Mouse (Mus musculus) monocyte, adult 5-6 weeks (primary cell): ENCODE data around the gene Tmem260. TPM values are rescaled to one million over a fixed set of nuclear protein-coding genes. Genes with fewer than 3 reads are reported as not detected.
A peak's percentile ranks its signal among the peaks of the same experiment; 100 is the strongest.
"Not testable (repeated sequence)": the region's sequence is repeated elsewhere in the genome, so short reads cannot be mapped to it uniquely, and the experiment has no call there.

Experiments
- ATAC-seq: fragments of 153-309, 156-312 bp; replicated peaks from 2 replicates; pipeline ENCODE4 v1.8.0; 2017; ENCODE audit warnings: mild to moderate bottlenecking; ENCODE audit not compliant: low TSS enrichment, insufficient number of reproducible peaks, severe bottlenecking, poor library complexity, low FRiP score
- total RNA-seq: library from RNA; stranded (forward); fragments of 200-1000, 200-491, 200-594 nt; gene quantifications from 3 replicates; pipeline ENCODE4 v1.2.3, GENCODE M21; 2017

Tmem260 gene
- total RNA-seq, 1 experiment from 2014 or later = 13.1 TPM

DNA sequence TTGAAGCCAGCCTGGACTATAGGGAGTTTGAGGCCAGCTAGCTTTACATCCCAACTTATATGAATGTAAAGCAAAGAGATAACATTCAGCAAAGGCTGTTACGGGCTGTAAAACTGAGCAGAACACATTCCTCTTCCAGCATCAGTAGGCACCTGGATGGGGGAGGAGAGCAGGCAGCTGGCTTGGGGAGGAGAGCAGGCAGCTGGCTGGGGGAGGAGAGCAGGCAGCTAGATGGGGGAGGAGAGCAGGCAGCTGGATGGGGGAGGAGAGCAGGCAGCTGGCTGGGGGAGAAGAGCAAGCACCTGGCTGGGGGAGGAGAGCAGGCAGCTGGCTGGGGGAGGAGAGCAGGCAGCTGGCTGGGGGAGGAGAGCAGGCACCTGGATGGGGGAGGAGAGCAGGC is 29.4 kb downstream of the Tmem260 start:
- no peak for ATAC-seq

DNA sequence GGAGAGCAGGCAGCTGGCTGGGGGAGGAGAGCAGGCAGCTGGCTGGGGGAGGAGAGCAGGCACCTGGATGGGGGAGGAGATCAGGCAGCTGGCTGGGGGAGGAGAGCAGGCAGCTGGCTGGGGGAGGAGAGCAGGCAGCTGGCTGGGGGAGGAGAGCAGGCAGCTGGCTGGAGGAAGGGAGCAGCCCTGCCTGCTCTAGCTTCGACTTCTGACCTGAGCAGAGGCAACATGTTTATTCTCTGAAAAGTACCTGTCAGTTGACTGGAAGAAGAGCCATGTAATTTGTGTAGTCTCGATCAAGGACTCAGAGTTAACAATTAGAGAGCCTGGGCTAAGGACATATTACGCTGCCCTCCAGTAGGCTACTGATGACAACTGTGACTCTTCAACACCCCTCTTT is 29.9 kb downstream of the Tmem260 start:
- ATAC-seq = not testable (repeated sequence)

- ATAC-seq = no peak
Observed at GRCm38 (mm10) chr14:48476278-48476677, 30.4 kb downstream of the Tmem260 start.

DNA sequence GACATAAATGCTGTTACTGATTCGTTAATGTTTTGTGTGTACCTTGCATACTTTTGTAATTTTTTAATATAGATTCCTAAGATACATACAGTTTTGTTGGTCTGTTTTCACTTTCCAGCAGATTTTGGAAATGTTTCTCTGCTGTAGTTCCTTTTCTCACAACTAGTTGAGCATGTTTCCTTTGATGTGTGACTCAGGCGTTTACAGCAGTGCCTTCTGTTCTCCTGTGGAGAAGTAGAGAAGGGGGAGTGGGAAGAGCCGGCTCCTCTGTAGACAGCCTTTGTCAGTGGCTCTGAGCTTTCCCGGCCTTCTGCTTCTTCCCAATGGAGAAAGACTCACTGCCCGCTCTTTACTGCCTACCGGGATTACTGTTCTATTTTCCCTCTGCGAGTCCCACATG is 35.7 kb downstream of the Tmem260 start:
- ATAC-seq = no peak

GRCm38 (mm10) chr14:48482762-48483161 is 36.8 kb downstream of the Tmem260 start:
- no peak for ATAC-seq

DNA sequence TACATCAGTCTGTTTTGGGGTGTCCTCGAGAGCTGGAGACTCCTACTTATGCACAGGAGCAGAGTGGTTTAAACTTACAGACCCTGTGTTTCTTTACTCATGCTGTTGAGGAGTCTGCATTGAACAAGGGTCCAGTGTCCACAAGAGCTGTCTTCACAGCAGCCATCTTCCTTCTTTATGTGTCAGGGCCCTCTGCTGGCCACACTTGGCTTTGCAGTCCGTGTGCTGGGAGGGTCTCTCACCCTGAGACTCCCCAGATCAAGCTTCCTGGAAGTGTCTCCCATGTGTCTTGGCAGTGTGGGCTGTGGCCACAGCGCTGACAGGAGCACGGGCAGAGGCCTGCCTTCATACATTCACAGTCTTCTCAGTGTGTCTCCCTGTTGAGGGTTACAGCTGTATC is 48.0 kb downstream of the Tmem260 start:
- ATAC-seq = 0 out of 2 replicates have a peak, but pooled peaks have one; percentile 56

DNA sequence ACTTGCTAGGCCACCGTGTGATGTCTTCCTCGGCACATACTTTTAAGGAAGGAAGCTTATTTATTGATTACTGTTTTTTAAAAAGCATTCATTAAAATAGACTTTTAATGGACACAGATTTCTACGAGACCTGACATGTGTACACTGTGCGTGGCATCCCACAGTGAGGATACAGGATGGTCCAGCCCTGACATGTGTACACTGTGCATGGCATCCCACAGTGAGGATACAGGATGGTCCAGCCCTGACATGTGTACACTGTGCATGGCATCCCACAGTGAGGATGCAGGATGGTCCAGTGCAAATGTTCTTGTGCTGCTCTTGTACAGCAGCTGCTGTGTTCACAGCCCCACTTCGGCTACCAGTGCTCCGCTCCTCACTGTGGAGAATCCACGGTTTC is 56.6 kb downstream of the Tmem260 start:
- ATAC-seq = no peak

DNA sequence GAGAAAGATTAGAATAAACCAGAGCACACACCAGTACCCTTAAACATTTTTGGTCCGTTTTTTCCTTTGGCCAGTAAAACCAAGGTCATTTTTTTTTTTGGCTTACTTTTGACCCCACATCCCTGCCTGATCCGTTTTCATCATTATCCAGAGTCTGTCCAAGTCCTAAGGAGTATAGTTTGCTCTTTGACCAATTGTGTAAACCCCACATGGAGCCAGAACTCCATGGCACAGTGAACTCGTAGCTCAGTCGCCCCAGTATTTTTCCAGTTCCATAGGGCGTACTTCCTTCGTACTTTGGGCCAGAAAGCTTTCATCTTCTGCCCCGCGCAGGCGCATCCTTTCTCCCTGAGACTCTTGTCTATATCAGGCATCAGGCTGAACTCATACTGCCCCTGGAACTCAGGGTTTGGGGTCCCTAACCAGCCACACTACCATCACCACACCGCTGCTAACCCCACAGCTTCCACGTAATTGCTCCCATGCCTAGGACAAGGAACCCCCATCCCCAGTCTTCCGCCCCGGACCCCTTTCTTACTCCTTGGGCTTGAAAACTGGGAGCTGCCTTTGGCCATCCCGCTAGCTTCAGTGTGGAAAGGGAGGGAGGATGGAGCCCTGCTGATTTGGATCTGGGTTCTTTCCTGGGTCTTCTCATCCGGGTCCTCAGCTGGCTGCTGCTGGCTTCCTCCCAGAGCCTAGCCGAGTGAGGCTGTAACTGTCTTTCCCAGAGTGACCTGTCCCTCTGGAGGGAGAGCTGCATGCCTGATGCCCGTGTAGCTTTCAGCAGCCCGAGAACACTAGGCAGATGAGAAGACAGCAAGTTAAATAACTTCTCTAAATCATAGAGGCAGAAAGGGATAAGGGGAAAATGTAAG is 58.0 kb downstream of the Tmem260 start:
- ATAC-seq = no peak

- no peak for ATAC-seq
Observed at GRCm38 (mm10) chr14:48504566-48504950, 58.6 kb downstream of the Tmem260 start.

GRCm38 (mm10) chr14:48505606-48506005 is 59.7 kb downstream of the Tmem260 start:
- no peak for ATAC-seq

GRCm38 (mm10) chr14:48507376-48507775 is 61.5 kb downstream of the Tmem260 start:
- ATAC-seq = no peak

GRCm38 (mm10) chr14:48509131-48509530 is 63.2 kb downstream of the Tmem260 start:
- no peak for ATAC-seq

- no peak for ATAC-seq
Observed at GRCm38 (mm10) chr14:48513098-48513823, 67.3 kb downstream of the Tmem260 start.

GRCm38 (mm10) chr14:48513824-48514493 is 68.0 kb downstream of the Tmem260 start:
- ATAC-seq = no peak

GRCm38 (mm10) chr14:48514620-48515019 is 68.7 kb downstream of the Tmem260 start:
- ATAC-seq = no peak

DNA sequence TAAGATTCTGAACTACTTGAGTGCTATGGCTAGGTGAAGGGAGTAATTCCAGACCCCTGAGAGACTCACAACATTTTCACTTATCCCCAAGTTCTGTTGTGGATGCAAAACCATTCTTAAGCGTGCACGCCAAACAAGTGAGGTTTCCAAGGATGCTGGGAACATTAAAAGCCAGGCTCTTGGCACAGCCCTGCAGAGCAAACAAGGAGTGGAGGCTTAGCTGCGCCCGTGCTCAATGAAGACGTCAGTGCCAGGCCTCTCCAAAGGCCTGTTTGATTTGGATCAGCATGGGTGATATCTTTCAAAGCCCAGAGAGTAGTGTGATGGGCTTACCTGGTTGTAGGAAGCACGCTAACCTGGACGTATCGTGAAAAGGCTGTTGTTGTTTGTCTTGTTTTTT is 69.6 kb downstream of the Tmem260 start:
- no peak for ATAC-seq

GRCm38 (mm10) chr14:48523361-48523760 is 77.4 kb downstream of the Tmem260 start:
- ATAC-seq = no peak

DNA sequence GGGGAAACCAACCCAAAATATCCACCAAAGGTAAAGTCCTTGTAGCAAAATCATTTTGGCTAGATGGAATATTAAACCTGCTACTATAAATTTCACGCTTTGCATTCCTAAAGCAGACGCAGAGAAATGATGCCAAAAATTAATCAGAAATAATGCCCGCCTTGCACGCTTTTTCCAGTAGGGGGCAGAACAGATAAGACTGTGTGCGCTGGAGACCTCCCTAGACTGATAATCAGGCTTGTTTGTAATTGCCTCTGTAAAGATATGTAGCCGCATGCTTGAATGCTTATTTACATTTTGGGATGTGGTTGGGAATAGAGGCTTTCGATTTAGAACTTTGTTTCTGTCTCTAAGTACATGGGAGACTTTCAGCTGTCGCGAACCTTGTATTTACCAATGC is 78.2 kb downstream of the Tmem260 start:
- ATAC-seq = no peak

- no peak for ATAC-seq
Observed at GRCm38 (mm10) chr14:48525055-48525454, 79.1 kb downstream of the Tmem260 start.
